Mouse (Mus musculus) stomach, embryonic 16.5 days (tissue): ENCODE data around the gene Cenpe. TPM values are rescaled to one million over a fixed set of nuclear protein-coding genes. Genes with fewer than 3 reads are reported as not detected.

Experiments used
- ATAC-seq: fragments of 200-750 bp; cut with Nextera tagmentation; 2 replicates; pipeline ENCODE4 v1.8.0; 2017; ENCODE audit warnings: moderate number of reproducible peaks, moderate TSS enrichment; ENCODE audit not compliant: insufficient read depth, low FRiP score
- H3K27ac ChIP-seq: fragments of 300-500 bp; sonication (generic); 2 replicates; pipeline ENCODE4 v1.5.1; 2014; ENCODE audit warnings: low read length
- H3K27me3 ChIP-seq: fragments of 300-500 bp; sonication (generic); 2 replicates; pipeline ENCODE4 v1.6.1; 2014; ENCODE audit warnings: low read length, control low read depth, mixed read lengths; ENCODE audit not compliant: control insufficient read depth, insufficient read depth
- H3K36me3 ChIP-seq: fragments of 300-500 bp; sonication (generic); 2 replicates; pipeline ENCODE4 v1.6.1; 2014; ENCODE audit warnings: low read length; ENCODE audit not compliant: control insufficient read depth, insufficient read depth
- H3K4me1 ChIP-seq: fragments of 300-500 bp; sonication (generic); 2 replicates; pipeline ENCODE4 v1.6.1; 2014; ENCODE audit warnings: low read length, control low read depth, mixed read lengths; ENCODE audit not compliant: control insufficient read depth, insufficient read depth
- H3K4me2 ChIP-seq: fragments of 300-500 bp; sonication (generic); 2 replicates; pipeline ENCODE4 v1.6.1; 2014; ENCODE audit warnings: low read depth, low read length, mixed read lengths
- H3K4me3 ChIP-seq: fragments of 300-500 bp; sonication (generic); replicated peaks from 2 replicates; pipeline ENCODE4 v1.5.1; 2014; ENCODE audit warnings: mild to moderate bottlenecking, low read length
- H3K9ac ChIP-seq: fragments of 300-500 bp; sonication (generic); 2 replicates; pipeline ENCODE4 v1.6.1; 2014; ENCODE audit warnings: low read length
- H3K9me3 ChIP-seq: fragments of 300-500 bp; sonication (generic); replicated peaks from 2 replicates; pipeline ENCODE4 v1.6.1; 2016; ENCODE audit warnings: low read length, control low read depth; ENCODE audit not compliant: control insufficient read depth
- WGBS: fragments of 180-500 bp; shearing (Covaris S2); extraction: QIAGEN DNeasy Blood & Tissue Kit; methylation state at CpG from one replicate; pipeline ENCODE4 v1.1.7; 2014; 5-methylcytosine and 5-hydroxymethylcytosine counted together
- polyA plus RNA-seq: library from polyadenylated mRNA; unstranded; fragments of >200 nt; fragmentation: Nextera tagmentation; extraction: Ambion mirVana; gene quantifications from 2 replicates; pipeline ENCODE4 v1.2.1, GENCODE M21; 2015

Cenpe gene
- polyA plus RNA-seq, 1 experiment from 2014 or later: 20.4 TPM

GRCm38 (mm10) chr3:135269391-135269990 is 57.2 kb downstream of the Cenpe start:
- Histone ChIP-seq H3K9me3 (no peaks in the 10 kb centered on the region), H3K4me2 (no peak overlapping the region), H3K9ac (no peak overlapping the region), H3K27ac (no peak overlapping the region), H3K27me3 (no peaks in the 10 kb centered on the region), H3K4me3 (no peak overlapping the region), H3K4me1 (no peaks in the 10 kb centered on the region), H3K36me3 (peaks cover 23% of the 10 kb centered on the region; the same call in 1 of the 2 replicates)
- 64% methylated on average over 10 of the region's 10 CpGs for WGBS
- no peak for ATAC-seq

GRCm38 (mm10) chr3:135272627-135273026 is 60.3 kb downstream of the Cenpe start:
- Histone ChIP-seq H3K9me3 (no peaks in the 10 kb centered on the region), H3K27ac (no peak overlapping the region), H3K4me1 (no peaks in the 10 kb centered on the region), H3K27me3 (no peaks in the 10 kb centered on the region), H3K4me2 (no peak overlapping the region), H3K36me3 (peaks cover 20% of the 10 kb centered on the region; the same call in 1 of the 2 replicates), H3K4me3 (no peak overlapping the region), H3K9ac (no peak overlapping the region)
- WGBS: 72% methylated on average over 12 of the region's 12 CpGs
- ATAC-seq: no peak; the same call in 1 of the 2 replicates

DNA sequence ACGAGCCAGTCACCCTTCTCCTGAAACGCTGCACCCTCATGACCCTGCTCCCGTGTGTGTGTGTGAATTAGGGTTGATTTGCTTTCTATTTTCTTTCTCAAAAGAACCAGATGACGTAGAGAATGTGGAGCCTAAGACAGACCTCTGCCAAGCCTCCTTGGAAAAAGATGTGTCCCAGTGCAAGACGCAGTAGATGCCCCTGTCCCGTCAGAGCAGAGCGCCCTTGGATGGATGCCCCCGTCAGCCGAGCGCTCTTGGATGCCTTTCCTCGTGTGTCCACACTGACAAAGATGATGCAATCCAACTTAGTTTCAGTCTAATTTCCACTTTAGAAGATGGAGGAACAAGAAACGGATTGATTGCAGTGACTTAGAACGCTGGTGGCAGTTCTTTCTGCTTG is 60.7 kb downstream of the Cenpe start:
- Histone ChIP-seq H3K27ac (no peak overlapping the region), H3K4me3 (no peak overlapping the region), H3K36me3 (peaks cover 20% of the 10 kb centered on the region; the same call in 1 of the 2 replicates), H3K4me2 (no peak overlapping the region), H3K9me3 (no peaks in the 10 kb centered on the region), H3K4me1 (no peaks in the 10 kb centered on the region), H3K9ac (no peak overlapping the region), H3K27me3 (no peaks in the 10 kb centered on the region)
- WGBS: 86% methylated on average over 13 of the region's 13 CpGs
- no peak for ATAC-seq

DNA sequence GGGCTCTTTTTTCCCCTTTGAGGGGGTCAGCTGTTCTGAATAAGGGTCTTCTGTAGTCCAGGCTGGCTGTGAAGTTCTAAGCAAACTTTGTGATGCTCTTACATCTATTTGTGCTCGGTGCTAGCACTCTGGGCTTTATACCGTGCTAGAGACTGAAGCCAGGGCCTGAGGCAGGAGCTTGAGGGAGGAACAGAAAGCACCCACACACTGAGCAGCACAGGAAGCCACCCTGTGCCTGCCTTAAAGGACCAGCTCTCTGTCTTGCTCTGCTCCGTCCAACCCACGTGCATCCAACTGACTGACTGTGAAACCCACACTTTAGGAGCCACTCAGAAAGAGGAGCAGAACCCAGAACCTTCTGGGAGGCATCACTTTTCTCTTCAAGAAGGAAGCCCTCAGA is 67.8 kb downstream of the Cenpe start:
- Histone ChIP-seq H3K4me3 (no peak overlapping the region), H3K27ac (no peak overlapping the region), H3K27me3 (no peaks in the 10 kb centered on the region), H3K9ac (peak overlapping the region; percentile 56; the same call in 1 of the 2 replicates), H3K9me3 (no peaks in the 10 kb centered on the region; the same call in 1 of the 2 replicates), H3K36me3 (no peaks in the 10 kb centered on the region), H3K4me1 (no peaks in the 10 kb centered on the region), H3K4me2 (no peak overlapping the region)
- WGBS: 75% methylated on average over 4 of the region's 4 CpGs
- ATAC-seq: no peak

GRCm38 (mm10) chr3:135280669-135281415 is 68.5 kb downstream of the Cenpe start, which contains the start of gene Bdh2:
Gene Bdh2, plus strand, starts transcription at chr3:135281221.
- WGBS: 19% methylated on average over 14 of the region's 14 CpGs
- Histone ChIP-seq H3K9ac (peak within 1 kb of the TSS; percentile 62), H3K36me3 (no peaks in the 10 kb centered on the region), H3K4me3 (peak within 1 kb of the TSS; percentile 33), H3K9me3 (no peaks in the 10 kb centered on the region; the same call in 1 of the 2 replicates), H3K27me3 (no peaks in the 10 kb centered on the region), H3K4me1 (no peaks in the 10 kb centered on the region), H3K4me2 (peak within 1 kb of the TSS; percentile 51), H3K27ac (no peak within 1 kb of the TSS)
- peak; percentile 80; the same call in 1 of the 2 replicates for ATAC-seq

DNA sequence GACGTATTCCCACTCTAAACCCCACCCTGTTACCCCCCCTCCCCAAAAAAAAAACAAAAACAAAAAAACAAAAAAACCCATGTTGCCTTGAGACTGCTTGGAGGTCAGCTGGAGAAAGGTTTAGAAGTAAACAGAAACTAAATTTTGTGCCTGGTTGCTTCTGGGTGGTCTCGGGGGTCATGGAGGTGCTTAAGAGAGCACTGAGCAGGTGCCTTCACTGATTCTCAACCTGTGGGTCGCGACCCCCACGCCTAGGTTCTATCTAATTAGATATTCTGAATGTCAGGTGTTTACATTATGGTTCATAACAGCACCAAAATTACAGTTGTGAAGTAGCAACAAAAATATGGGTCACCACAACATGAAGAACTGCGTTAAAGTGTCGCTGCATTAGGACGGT is 69.4 kb downstream of the Cenpe start:
- H3K27ac ChIP-seq: no peak overlapping the region
- WGBS: 68% methylated on average over 8 of the region's 8 CpGs
- no peaks in the 10 kb centered on the region; the same call in 1 of the 2 replicates for H3K9me3 ChIP-seq
- H3K4me2 ChIP-seq: no peak overlapping the region
- no peak overlapping the region for H3K9ac ChIP-seq
- H3K36me3 ChIP-seq: no peaks in the 10 kb centered on the region
- H3K4me3 ChIP-seq: no peak overlapping the region
- no peaks in the 10 kb centered on the region for H3K4me1 ChIP-seq
- no peak for ATAC-seq
- H3K27me3 ChIP-seq: no peaks in the 10 kb centered on the region

- no peak overlapping the region for H3K27ac ChIP-seq
- H3K27me3 ChIP-seq: no peaks in the 10 kb centered on the region
- H3K4me2 ChIP-seq: no peak overlapping the region
- ATAC-seq: no peak
- H3K4me1 ChIP-seq: no peaks in the 10 kb centered on the region
- H3K36me3 ChIP-seq: no peaks in the 10 kb centered on the region
- no peaks in the 10 kb centered on the region for H3K9me3 ChIP-seq
- no peak overlapping the region for H3K4me3 ChIP-seq
- WGBS: 84% methylated on average over 11 of the region's 11 CpGs
- no peak overlapping the region for H3K9ac ChIP-seq
Measured at GRCm38 (mm10) chr3:135285256-135285655, 72.9 kb downstream of the Cenpe start.

DNA sequence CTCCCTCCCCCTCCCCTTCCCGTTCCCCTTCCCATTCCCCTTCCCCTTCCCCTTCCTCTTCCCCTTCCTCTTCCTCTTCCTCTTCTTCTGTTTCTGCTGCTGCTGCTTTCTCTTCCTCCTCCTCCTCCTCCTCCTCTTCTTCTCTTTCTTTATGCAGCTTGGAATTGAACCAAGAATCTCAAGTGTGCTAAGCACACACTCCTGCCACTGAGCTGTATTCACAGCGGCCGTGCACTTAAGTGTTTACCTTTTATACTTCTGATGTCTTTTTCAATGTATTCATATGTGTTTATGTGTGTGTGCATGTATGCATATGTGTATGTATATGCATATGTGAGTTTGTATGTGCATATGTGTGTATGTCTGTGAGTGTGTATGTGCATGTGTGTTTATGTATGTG is 73.5 kb downstream of the Cenpe start:
- Histone ChIP-seq H3K4me3 (no peak overlapping the region), H3K27me3 (no peaks in the 10 kb centered on the region), H3K9me3 (no peaks in the 10 kb centered on the region), H3K4me2 (no peak overlapping the region), H3K36me3 (no peaks in the 10 kb centered on the region), H3K9ac (no peak overlapping the region), H3K27ac (no peak overlapping the region), H3K4me1 (no peaks in the 10 kb centered on the region)
- no peak for ATAC-seq
- WGBS: 64% methylated on average over 3 of the region's 3 CpGs

DNA sequence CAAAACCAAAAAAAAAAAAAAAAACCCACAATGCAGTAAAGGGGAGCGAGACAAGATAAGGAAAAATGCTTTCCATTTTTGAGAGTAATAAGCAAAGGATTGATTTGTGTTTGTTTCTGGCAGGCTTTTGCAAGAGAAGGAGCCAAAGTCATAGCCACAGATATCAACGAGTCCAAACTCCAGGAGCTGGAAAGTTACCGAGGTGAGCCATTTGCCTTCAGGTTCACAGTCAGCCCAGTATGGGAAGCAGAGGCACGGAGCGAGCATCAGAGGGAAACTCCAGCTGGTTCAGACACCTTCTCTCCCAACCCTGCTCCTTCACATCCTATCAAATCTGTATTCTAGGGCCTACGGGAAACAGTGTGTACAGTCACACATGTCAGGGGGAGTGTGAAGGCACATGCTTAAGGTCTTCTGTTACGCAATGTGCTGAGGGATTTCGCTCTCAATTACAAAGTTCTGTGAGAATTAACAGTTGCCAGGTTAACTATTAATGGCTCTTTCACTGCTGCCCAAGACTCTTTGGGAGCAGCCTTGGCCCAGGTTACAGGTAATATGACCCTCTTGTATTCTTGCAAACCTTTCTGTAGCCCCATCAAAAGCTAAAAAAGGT is 75.9 kb downstream of the Cenpe start:
- no peaks in the 10 kb centered on the region for H3K27me3 ChIP-seq
- no peaks in the 10 kb centered on the region for H3K36me3 ChIP-seq
- H3K4me2 ChIP-seq: no peak overlapping the region
- no peak overlapping the region for H3K9ac ChIP-seq
- WGBS: 72% methylated on average over 8 of the region's 8 CpGs
- H3K4me1 ChIP-seq: no peaks in the 10 kb centered on the region
- no peak overlapping the region for H3K27ac ChIP-seq
- H3K9me3 ChIP-seq: no peaks in the 10 kb centered on the region
- ATAC-seq: peak; percentile 71
- no peak overlapping the region for H3K4me3 ChIP-seq
